Mouse (Mus musculus): ENCODE measurements around the gene Cd36.

The Cd36 gene

GRCm38 (mm10) chr5:17857871-17858270 lies 30.7 kb downstream of the Cd36 start:
- no peak for DNase-seq

- no peak for DNase-seq
Measured at GRCm38 (mm10) chr5:17857262-17857661, 31.3 kb downstream of the Cd36 start.

DNA sequence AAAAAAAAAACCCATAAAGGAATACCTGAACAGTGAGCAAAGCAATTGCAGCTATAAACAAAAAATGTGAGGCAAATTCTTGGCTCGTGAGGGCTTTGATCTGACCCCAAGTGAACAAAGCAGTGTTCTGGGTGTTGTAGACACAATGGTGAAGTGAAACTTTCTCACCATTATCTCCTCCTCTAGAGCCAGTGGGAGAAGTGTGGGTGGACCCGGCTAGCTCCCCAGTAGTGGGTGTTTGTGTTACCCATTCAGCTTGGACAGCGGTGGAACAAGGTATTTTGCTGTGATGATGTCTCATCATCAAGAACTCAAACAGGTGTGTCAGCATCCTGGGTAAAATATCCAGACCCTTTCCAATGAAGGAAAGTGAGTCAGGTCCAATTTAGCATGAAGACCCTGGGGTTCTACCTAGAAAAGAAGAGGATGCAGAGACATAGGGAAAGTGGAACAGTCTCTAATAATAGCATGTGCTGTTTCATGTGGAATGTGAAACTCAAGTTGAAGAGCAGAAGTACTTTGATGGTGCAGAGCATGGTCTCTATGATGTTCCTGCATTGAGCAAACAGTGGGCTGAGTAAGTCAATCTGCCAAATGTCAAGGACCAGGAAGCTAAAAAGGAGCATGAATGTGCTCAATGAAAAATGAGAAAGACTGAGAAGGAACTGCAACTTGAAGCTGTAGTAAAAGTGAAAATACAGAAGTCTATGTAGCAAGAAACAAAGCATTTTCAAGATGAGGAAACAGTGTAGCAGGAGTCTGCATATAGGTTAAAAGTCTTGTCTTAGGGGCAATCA lies 34.3 kb downstream of the Cd36 start:
- no peak for DNase-seq

- no peak for DNase-seq
Measured at GRCm38 (mm10) chr5:17850582-17850981, 38.0 kb downstream of the Cd36 start.

GRCm38 (mm10) chr5:17849582-17849981 lies 39.0 kb downstream of the Cd36 start:
- no peak for DNase-seq

- no peak for DNase-seq
Measured at GRCm38 (mm10) chr5:17848733-17849132, 39.9 kb downstream of the Cd36 start.

GRCm38 (mm10) chr5:17848267-17848666 lies 40.3 kb downstream of the Cd36 start:
- DNase-seq = no peak

- DNase-seq = no peak
Measured at GRCm38 (mm10) chr5:17843921-17844320, 44.7 kb downstream of the Cd36 start.

GRCm38 (mm10) chr5:17843316-17843715 lies 45.3 kb downstream of the Cd36 start:
- DNase-seq = no peak

GRCm38 (mm10) chr5:17842111-17842729 lies 46.4 kb downstream of the Cd36 start:
- no peak for DNase-seq

GRCm38 (mm10) chr5:17839549-17839948 lies 49.1 kb downstream of the Cd36 start:
- no peak for DNase-seq

DNA sequence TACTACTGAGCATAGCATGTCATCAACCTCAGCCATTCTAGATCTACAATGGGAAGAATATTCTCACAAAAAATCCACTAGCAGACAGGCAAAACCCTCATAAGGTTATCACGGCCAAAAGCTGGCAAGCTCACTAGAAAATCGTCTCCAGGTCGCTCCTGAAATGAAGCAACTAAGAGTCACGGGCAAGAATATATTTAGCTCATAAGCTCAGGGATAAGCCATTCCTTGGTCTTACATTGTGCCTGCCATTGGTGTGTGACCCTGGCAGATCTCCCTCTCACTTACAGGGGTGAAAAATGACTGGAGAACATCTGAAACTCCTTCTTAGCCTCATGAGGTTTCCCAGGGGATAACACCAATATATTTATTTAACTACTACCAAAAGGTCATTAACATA lies 52.2 kb downstream of the Cd36 start:
- no peak for DNase-seq

DNA sequence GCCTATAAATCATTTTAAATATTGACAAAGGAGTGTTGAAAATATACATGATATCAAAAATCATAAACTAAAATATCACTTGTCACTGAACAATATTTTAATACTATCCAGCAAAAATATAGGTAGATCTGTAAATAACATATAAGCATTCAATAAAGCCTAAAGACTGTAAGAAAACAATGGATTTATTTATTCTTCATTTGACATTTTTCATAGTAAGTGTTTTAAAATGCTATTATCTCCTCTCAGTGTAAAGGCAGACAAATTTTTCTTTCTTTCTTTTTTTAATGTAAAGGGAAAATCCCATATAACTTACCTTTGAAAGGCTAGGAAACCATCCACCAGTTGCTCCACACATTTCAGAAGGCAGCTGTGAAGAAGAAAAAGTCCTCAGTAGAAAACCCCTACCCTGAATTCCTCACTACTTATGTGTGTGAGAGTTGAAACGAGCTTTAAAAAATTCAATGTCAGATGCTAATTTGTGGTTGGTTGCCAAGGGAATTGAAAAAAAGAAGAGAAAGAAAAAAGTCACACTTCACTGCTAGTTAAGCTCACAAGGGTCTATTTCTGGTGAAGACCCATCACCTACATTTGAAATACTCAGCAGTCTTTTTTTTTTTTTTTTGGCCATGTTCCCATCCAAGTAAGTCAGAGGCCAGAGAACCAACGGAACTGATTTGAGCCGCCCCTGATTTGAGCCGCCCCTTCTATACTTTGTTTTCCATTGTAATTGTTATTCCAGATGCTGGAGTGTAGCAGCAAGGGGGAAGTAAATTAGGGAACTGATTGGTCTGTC lies 53.1 kb downstream of the Cd36 start:
- DNase-seq = no peak

DNA sequence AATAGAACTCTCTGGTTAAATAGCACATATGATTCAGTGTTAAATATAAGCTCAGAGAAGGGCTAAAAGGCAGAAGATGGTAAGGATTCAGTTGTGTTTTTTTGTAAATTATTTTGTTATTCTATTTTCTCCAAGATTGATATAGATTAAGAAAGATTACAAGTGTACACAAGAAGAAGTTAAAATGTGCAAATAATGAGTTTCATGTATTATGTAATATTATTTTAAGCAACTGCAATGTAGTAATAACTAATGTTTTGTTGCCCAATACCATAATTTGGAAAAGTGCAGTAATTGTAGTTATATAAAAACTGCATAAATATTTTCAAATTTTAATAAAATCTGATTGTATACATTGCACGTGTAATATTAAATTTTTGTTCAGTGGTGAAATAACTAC lies 54.8 kb downstream of the Cd36 start:
- DNase-seq = no peak

GRCm38 (mm10) chr5:17830536-17830935 lies 58.1 kb downstream of the Cd36 start:
- no peak for DNase-seq

GRCm38 (mm10) chr5:17828713-17829544 lies 59.7 kb downstream of the Cd36 start:
- no peak for DNase-seq

DNA sequence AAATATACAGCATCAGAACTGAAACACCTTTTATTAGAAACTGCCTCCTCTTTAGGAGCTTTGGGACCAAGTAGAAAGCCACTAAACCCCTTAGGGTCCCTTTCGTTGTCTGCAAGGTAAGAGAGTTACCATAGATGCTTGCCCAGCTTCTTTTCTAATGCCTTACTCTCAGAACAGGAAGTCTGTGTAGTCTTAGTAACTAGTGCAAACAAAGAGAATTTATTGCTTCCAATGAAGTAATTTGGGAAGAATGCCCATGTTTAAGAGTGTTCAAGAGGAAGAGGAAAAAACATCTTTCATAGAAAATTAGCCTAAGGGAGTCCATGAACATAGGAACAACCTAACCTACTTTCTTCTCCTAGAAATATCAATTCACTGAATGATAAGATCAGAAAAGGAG lies 67.2 kb downstream of the Cd36 start:
- no peak for DNase-seq

DNA sequence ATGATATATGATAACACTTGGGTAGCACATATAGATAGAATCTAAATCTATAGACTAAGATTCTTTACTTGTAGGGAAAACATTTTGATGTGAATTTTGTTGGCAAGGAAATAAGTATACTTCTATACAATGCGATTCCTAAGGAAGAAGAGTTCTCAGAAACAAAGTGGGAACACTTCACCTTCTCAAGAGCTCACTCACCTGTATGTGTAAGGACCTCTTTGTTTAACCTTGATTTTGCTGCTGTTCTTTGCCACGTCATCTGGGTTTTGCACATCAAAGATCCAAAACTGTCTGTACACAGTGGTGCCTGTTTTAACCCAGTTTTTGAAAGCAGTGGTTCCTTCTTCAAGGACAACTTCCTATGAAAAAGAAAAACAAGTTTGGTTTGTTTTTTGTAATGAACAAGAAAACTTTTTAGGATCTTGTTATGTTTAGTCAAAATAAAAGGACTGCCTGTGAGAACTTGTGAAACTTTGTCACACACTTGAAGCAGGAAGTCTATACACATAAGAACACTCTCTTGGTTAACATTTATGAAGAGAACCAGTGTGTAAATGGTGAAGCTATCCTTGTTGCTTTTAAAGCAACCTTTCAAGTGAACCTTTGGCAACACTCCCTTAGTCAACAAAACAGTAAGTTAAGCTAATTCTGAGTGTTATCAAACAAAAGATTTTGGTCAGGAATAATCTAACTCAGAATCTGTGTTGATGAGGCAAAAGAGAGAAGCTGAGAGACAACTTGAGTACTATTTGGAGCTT lies 68.2 kb downstream of the Cd36 start:
- DNase-seq = no peak

DNA sequence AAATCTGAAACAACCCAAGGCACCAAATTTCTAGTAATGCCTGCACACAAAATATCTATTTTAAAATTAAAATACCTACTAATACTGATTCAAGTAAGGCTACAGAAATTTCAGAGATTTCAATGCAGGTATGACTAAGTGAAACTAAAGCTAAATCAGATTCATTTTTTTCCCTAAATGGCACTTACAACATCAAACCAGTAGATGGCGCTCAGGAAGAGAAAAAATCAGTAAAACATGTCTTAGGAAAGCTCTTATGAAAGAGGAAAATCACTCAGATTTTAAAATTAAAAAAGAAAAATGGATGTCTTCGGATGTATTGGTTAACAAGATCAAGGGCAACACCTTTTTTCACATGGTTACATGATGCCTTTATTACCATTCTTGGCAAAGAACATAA lies 72.4 kb downstream of the Cd36 start:
- peak; percentile 18 for DNase-seq

DNA sequence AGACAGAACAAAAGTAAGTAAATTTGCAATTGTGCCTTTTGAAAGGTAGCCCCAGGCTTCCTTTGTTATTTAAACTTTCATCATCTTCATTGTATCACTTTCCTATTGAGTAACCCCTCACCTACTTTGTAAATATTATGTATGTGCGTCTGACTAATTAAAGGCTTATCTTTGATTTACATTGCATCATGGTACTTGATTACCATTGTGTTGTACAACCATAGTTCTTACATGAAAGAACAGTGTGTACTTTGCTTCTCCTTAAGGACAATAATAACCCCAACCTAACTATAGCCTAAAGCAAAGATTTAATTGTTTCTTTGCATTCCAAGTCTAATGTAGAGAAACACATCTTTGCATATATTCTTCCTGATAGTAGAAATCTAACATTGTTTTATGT lies 78.3 kb downstream of the Cd36 start:
- DNase-seq = no peak

GRCm38 (mm10) chr5:17806774-17807377 lies 81.7 kb downstream of the Cd36 start:
- DNase-seq = no peak

GRCm38 (mm10) chr5:17776571-17776970 lies 112.0 kb downstream of the Cd36 start:
- DNase-seq = peak; percentile 5

Data from cerebellum, adult 9-10 months (tissue).